Mouse (Mus musculus): ENCODE measurements around the gene Kdm2a.

Gene Kdm2a

DNA sequence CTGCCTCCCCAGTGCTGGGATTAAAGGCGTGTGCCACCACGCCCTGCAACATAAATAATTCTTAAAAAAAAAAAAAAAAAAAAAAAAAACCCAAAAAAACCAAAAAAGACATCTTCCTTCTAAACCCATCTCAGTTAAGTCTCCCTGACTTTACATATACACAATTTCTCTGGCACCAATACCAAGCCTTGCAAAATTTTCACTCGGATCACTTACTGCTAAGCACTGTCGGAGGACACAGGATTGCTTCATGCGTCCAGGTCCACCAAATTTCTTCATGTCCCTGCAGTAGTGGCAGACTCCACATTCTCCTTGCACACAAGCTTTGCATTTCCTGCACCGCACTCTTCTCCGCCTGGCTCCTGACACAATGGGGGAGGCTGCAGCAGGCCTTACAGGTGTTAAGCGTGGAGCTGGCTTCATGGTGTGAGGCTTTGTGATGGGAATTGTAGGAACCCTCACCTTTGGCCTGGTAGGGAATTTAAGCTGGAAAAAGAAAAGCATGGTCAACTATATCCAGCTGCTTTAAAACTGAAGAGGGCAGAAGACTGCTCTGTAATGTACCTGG lies 69.3 kb downstream of the Kdm2a start:
- DNase-seq (ENCODE audit: low spot score) = no peak

DNA sequence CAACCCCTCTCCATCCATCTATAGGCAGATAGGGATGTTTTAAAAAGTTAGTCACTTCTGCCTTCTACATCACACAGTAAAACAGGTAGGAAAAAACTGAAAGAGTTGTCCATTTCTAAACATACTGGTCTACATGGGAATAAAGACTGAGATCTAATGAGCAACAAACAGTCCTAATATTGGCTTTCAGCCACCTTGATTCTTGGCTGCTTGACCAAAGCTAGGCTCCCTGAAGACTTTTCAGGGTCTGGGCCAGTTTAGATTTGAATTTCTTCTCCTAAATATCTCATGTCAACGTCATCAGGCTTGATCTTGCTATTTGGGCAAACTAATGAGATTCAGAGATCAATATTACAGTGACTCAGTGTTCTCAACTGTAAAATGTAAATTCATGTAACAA lies 71.2 kb downstream of the Kdm2a start:
- DNase-seq (ENCODE audit: low spot score) = no peak

DNA sequence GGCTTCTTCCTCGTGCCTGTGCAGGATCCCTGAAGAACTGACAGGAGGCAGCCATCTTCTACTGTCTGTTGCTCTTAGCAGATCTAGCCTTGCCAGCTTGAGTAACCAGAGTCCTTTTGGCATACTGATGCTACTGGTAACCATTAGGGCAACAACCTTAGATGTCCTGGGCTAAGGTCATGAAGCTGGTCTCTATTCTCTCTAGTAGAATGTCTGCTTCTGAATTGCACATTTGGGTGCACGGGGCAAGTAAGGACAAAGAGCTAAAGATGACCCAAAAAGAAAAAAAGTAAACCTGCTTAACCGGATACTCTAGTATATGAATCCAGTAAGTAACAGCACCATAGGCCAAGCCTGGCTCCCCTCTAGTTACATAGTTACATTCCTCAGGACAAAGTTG lies 72.0 kb downstream of the Kdm2a start:
- DNase-seq (ENCODE audit: low spot score) = no peak

DNA sequence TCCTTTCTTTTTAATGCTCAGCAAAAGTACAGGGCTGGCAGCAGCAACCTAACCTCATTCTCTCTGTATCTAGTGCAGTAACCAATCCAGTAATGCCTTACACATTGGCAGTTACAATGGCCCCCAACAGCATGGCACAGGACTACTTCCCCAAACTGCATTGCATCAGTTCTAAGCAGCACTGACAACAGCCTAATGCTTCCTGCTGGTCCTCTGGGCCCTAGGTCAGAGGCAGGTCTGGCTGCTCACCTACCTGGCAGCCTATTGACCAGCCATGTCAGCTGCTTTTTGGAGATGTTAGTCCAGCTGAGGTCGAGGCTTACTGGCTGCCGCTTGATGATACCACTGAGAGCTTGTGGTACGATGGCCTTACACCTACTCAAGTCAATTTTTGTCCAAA lies 76.0 kb downstream of the Kdm2a start:
- no peak for DNase-seq (ENCODE audit: low spot score)

DNA sequence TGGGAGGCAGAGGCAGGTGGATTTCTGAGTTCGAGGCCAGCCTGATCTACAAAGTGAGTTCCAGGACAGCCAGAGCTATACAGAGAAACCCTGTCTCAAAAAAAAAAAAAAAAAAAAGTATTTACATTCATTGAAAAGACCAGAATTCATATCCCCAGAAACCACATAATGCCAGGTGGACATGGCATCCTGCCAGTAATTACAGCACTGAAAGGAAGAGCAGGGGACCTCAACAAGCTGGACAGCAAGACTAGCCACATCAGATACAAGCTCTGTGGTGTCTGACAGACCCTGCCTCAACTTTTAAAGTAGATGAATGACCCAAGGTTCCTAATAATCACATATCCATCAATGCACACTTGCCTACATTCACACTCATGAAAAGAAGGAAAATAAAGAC lies 76.5 kb downstream of the Kdm2a start:
- DNase-seq (ENCODE audit: low spot score) = no peak

DNA sequence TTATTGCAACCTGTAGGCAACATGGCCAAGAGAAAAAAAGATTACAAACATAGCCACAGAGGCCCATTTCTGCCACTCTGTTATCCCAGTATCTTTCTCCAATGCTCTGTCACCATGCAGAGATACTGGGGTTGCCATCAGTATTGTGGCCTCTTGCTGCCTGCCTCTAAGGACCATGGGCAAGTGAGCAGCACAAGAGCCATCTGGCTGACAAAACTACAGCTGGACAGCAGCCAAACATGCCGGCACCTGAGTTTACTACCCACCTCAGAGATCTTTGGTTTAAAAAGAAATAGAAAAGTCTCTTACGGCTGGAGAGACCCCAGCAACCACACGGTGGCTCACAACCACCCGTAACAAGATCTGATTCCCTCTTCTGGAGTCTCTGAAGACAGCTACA lies 78.8 kb downstream of the Kdm2a start:
- no peak for DNase-seq (ENCODE audit: low spot score)

DNA sequence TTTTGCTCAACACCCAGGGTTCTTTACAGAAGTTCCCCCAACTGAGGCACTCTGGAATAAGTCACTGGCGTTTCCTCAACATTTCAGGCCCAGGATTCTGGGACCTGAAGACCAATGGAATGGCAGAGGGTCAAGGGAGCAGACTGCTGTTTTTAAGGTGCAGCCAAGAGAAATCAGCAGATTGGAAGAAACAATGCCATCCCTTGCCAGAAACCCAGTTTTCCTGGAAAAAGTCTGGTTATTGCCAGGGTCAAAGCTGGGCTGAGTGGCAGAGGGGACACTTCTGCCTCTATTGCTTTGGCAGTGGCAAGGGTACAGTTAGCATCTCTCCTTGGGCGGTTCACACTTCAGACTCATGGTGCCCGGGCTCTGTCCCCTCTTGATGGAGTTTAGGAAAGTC lies 80.9 kb downstream of the Kdm2a start:
- no peak for DNase-seq (ENCODE audit: low spot score)

DNA sequence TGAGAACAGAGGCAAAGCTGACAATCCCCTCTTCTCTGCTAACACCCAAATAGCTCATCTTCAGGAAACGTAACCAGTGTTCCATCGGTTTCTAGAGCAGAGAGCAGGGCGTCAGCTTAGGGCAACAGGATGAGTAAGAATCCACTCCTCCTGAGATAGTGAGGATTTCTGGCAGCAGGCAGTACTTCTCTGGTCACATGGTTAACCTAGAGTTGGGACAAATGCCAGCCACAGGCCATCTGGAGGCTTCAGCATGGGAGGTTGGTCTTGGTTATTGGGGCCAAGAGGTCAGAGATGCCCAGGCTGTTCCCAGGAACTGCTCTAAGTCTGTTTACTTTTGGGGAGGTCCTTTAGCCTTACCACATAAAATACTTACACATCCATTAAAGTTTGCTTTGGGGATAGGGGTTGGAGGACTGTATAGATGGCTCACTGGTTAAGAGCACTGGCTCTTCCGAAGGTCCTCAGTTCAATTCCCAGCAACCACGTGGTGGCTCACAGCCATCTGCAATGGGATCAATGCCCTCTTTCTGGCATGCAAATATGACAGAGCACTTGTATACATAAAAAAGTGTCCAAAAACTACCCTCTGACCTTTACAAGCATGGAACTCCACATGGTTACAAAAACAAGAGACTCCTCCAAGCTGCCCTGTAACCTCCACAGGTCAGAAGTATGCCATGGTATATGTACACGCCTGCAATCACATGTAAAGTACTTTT lies 82.7 kb downstream of the Kdm2a start:
- no peak for DNase-seq (ENCODE audit: low spot score)

DNA sequence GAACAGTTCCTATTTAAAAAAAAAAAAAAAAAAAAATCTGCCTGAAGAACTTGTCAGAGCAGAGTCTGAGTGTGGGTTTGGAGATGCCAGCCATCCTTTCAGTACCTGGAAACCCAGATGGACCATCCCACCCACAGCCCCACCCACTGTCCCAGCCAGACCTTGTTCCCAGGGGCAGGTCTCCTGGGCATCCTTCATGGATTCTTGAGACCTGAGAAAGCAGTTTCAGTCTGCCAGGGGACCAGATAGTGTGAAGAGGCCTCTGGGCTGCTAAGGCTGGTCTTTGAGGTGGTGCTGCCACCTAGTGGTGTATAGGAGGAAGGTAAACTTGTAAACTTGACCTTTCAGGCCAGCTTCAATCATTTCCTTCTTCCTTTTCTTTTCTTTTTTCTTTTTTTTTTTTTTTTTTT lies 88.3 kb downstream of the Kdm2a start:
- peak; percentile 76 for DNase-seq (ENCODE audit: low spot score)

DNA sequence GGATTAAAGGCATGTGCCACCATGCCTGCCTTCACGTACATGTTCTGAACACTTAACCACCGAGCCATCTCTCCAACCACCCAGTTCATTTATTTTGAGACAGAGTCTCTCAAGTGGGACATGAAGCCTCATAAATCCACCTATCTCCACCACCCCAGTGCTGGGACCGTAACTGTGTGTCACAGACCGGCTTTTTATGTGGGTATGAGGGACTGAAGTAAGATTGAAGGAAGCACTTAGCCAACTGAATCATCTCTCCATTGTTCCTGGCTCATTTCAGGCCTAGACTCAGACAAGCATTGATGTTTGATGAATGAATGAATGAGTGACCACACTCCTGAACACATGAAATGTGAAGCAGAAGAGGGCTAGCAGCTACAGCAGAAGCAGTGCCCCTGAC lies 88.8 kb downstream of the Kdm2a start:
- DNase-seq (ENCODE audit: low spot score) = no peak

DNA sequence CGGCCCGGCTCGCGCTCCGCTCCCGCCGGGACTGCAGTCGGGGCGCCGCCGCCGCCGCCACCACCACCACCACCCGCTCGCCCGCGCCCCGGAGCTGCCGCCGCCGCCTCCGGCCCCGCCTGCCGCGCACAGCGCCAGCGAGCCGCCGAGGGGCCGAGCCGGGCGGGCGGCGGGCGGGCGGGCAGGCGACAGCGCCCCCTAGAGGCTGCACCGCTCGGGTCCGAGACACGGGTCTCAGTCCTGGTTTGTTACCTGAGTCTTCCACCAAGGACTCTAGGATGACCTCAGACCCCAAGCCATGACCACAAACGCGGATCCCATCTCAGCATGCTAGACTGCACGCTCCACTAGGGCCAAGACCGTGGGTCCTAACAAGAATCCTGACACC lies 91.9 kb downstream of the Kdm2a start, which contains the start of gene Grk2:
TSS of gene Grk2 (minus strand) at position 33 of the 388 bp plus-strand sequence.
- peak; percentile 74 for DNase-seq (ENCODE audit: low spot score)

DNA sequence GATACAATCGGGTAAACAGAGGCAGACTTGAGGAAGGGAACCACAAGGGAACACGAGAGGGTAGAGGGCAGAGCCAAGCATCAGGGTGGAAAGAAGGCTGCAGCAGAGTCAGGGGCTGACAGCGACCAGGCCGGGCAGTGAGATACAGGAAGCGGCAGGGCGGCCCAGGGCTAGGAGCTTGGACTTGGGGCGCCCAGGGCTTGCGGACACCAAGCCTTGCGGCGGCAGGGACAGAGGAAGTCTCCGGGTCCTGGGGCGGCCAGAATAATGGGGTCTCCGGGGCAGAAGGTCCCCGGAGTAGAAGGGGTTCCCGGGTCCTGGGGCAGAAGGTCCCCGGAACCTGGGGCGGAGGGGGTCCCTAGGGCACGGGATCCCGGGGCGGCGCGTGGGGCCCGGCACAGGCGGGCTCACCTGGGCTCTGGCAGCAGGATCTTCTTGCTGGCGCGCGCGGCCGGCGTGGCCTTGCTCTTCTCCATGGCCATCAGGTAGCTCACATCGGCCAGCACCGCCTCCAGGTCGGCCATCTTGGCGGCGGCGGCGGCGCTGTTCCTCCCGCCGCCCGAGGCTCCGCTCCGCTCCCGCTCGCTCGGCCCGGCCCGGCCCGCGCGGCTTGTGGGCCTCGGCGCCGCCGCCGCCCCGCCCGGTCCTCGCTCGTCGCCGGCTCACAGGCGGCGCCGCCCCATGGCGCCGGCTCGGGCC lies 92.4 kb downstream of the Kdm2a start:
- DNase-seq (ENCODE audit: low spot score) = peak; percentile 40

DNA sequence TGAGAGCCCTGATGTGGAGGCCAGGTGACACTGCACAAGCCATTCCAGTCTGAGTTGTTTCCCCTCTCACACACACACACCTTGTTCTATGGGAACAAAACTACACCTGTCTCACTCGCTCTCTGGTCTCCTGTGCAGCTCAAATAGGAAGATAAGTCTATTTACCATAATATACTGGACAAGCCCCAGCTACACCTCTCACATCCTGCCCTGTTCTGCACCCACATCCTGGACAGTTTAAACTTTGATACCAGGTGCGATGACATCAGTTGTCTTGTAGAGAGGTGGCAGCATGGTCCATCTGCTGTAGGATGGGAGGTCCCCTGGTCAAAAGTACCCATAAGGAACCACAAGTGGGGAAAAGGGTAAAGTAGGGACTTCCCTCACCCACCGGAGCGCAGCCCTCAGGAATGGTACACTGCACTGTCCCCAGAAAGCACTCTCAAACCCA lies 93.2 kb downstream of the Kdm2a start:
- DNase-seq (ENCODE audit: low spot score) = peak; percentile 53

DNA sequence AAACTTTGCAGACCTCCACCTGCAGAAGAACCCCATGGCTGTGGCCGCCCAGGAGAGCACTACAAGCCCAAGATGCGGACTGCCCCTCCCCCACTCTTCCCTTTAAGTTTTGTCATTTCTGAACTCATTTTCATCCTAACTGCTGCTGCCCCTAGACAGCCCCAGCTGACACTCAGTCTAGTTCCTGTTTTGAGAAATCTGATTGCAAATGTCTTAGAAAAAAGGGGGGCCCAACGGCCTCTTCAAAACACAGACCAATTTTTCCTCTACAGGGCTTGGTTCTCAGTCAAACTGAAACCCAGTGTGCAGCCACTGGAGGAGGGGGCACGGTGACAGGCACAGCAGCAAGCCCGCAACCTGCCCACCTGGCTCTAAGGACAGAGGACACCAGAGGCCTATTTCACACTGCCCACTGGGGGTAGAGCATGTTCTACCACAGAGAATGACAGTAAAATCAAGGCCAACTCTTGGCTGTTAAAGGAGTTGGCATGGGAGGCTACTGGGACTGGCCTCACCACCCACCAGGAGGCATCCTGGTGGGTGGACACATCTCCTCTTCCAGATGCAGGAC lies 93.7 kb downstream of the Kdm2a start:
- peak; percentile 19 for DNase-seq (ENCODE audit: low spot score)

DNA sequence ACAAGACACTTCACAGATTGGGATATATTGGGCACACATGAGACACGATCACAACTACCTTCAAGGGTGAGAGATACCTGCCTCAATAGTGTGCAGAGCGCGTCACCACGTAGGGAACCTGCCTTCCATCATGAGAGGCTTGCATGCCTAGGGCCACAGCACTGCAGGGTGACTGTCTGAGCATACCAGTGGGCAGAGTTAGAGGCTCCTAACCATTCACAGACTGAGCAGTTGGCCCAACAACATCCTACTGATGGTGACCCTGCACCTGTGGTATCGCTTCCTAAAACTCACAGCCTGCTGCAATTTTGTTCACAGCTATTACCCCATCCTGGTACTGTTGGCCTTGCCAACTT lies 94.5 kb downstream of the Kdm2a start:
- DNase-seq (ENCODE audit: low spot score) = no peak

DNA sequence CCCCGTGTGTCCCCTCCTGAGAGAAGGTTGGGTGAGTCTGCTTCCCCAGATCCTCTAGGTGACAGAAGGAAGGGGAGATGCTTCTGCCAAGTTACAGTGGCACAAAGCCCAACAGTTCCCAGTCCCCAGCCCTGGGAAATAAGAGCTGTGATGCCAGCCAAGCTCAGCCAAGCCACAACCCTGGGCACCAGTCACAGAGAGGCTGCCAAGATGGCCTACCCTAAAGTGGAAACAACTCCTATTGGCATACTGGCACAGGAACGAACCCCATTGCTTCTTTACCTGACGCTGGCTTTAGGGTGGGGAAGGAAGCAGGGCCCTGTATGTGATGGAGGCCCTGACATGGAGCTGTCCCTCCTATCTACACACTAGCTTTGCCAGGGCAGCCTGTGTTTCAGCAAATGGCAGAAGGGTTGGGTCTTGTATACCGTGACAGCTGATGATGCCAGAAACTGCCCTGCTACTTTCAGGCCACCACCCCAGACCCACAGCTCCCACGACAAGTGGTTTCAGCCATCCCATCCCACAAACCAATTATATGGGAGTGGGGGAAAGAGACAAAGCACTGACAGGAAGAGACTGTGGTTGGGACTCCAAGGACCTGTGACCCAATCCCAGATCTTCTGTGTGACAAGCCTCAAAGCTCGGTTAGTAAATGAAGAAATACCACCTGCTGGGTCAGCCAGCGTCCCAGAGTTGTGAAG lies 95.0 kb downstream of the Kdm2a start:
- DNase-seq (ENCODE audit: low spot score) = no peak

DNA sequence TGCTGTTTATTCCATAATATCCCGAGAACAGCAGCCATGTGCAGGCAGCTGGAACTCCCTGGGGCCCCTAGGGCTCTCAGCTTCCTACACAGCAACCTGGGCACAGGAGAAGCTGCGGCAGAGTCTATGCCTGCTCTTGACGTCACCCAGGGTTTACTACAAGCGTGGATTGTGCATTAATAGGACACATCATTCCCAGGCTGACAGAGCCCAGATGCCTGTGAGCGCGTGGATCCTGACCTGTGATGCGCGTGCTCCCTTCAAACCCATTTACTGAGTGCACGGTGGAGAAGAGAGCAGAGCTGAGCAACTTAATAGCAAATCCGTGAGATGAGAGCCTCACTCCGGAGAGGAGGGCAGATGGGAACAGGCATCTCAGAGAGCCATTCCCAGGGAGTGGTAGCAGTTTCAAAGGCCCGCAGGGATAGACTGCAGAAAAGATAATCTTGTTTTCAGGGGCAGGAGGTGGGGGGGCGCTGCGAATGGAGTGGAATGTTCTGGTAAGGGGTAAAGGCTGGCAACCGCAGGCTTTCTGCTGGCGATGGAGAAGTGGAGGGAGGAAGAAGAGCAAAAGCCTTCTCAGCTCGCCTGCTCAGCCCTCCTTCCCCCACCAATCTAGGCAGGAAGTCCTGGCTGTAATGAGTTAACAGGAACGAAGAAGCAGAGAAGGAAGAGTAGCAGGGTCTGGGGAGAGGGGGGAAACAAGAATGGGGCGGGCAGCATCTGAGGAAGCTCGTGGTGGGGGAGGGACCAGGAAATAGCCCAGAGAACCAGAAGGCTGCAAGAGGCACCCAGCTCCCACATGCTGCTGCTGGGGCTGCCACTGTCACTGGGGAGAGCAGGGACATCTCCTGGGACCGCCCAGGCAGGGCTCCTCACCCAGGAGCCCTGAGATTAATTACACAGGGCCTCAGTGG lies 96.1 kb downstream of the Kdm2a start:
- DNase-seq (ENCODE audit: low spot score) = peak; percentile 80

DNA sequence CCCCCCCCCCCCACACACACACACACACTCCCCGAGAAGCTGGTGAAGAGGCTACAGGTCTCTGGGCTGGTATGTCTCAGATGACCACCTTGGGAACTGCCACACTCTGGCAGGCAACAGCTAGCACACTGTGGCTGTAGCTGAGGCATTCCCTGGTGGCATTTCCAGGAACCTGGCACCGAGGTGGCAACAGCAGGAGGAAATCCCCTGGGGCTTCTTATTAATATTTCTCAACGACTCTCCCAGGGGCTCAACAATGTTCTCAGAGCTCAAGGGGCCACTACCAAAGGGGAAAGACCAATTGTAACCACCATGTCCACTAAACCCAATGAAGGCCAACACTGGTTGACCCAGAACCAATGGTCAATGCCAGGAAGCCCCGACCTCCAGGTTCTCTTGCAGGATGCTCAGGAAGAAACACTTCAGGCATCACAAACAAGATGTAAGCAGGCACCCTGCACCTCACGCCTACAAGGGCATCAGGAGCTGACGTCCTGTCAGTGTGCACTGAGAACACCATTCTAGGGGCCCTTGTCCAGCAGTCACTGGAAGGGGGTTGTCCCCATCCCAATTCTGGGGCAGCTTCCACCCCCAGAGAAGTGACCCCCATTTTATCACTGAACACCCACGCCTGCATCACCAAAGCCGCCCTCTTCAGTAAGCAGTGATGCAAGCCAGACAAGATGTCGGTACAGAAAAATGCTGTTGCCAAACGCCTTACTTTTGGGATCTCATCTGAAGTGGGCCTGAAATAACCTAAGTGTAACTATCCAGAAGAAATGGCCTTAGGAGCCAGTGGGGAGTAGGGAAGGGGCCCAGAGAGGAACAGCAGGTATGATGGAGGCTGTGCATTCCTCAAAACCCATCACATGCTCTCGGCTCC lies 97.0 kb downstream of the Kdm2a start:
- DNase-seq (ENCODE audit: low spot score) = no peak

DNA sequence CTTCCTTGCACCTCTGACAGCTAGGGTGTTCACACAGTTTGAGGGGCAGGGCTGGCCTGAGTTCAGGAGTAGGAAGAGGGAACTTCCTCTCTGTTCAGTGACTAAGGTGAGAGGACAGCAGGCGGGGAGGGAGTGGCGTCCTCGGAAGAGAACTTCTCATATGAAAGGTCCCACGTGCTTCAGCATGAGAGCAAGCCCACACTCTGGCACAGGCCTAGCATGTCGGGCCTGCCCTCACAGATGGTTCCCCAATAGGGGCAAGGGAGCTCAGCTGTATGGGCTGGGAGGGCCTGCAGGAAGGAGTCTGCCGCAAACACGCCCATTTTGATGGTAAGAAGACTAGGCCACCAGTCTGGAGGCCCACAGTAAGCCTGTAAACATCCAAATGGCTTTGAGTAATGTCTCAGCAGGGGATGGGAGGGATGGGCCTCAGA lies 97.8 kb downstream of the Kdm2a start:
- peak; percentile 91 for DNase-seq (ENCODE audit: low spot score)

DNA sequence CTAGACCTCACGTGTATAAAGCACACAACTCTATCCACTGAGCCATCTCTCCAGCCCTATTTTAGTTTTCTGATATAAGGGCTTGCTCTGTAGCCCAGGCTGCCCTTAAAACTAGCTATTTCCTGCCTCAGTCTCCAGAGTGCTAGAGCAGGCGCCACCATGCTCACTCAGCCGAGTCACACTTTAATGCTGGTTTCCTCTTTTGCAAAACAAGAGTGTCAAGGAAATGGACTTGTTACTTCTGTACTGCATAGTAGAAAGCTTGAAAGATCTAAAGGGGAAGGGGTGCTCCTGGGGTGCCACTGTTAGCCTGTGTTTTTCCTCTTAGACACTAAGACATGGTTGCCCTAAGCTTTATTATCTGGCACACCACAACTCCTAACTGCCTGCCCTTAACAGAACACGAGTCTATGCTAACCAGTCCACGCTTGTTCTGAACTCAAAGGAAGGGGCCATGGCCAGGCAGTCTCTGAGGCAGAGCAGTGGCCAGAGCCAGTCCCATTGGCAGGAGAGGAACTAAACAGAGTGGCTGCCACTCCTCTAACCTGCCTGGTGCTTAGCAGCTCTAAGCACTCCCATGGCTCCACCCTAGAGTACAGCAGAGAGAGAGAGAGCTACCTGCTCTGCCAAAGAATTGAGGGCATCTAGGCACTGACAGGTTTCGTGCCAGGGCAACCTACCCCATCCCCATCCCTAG lies 98.4 kb downstream of the Kdm2a start:
- peak; percentile 70 for DNase-seq (ENCODE audit: low spot score)

Data from T-cell, adult 2 months (primary cell).